Mouse (Mus musculus): ENCODE measurements around the gene Sv2b. TPM values are rescaled to one million over a fixed set of nuclear protein-coding genes. Genes with fewer than 3 reads are reported as not detected.

The Sv2b gene
- polyA plus RNA-seq, 1 experiment from 2014 or later = 12.0 TPM

DNA sequence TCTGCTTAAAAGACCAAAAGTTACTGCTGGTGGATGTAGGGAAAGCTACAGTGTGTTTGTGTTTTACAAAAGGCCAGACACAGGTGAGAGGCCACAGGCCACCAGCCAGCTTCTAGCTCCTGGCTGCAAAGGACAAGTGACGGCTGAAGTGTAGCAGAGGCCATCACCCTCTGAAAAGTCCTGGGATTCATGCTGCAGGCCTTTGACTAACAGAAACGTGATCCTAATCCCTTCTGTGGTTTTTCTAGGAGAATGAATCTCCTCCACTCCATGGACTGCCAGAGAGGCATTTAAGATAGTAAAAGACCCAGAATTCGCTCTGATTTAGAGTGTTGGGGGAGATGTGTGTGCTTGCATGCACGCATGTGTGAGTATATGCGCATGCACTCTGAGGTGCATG is 5.8 kb upstream of the Sv2b start:
- Histone ChIP-seq H3K36me3 (no peaks in the 10 kb centered on the region), H3K4me2 (no peak overlapping the region), H3K27me3 (peaks cover 6% of the 10 kb centered on the region), H3K4me1 (replicated peaks) (peaks cover 7% of the 10 kb centered on the region; the same call in 1 of the 2 replicates), H3K9ac (no peak overlapping the region), H3K4me3 (no peak overlapping the region), H3K9me3 (no peaks in the 10 kb centered on the region), H3K27ac (replicated peaks) (no peak overlapping the region)
- ATAC-seq (ENCODE audit: low read depth) = no peak
- WGBS = 70% methylated on average over 5 of the region's 5 CpGs

GRCm38 (mm10) chr7:75309570-75309969 is 508 bp upstream of the Sv2b start:
- ATAC-seq (ENCODE audit: low read depth) = no peak
- WGBS = 82% methylated on average over 8 of the region's 8 CpGs
- peak overlapping the region; percentile 98; the same call in 1 of the 2 replicates for H3K4me2 ChIP-seq

DNA sequence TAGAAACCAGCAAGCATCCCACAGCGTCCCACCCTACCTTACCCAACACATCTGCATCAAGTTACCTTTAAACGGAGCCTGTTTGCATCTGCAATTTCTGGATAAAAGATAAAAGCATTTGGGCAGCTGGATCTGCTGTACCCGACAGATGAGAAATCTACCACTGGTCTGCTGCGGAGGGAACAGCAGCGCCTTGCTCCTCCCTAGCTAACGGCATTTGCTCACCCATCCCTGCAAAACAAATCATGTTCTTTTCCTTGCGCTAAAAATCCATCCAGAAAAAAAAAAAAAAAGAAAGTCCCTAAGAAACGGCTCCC is 964 bp downstream of the Sv2b start:
- H3K4me2 ChIP-seq = peak overlapping the region; percentile 98
- H3K4me1 ChIP-seq (replicated peaks) = peaks cover 24% of the 10 kb centered on the region
- peak overlapping the region; percentile 71 for H3K9ac ChIP-seq
- no peak for ATAC-seq (ENCODE audit: low read depth)
- peaks cover 32% of the 10 kb centered on the region for H3K27me3 ChIP-seq
- no peaks in the 10 kb centered on the region for H3K36me3 ChIP-seq
- no peaks in the 10 kb centered on the region for H3K9me3 ChIP-seq
- peak overlapping the region; percentile 42; the same call in 1 of the 2 replicates for H3K27ac ChIP-seq (replicated peaks)
- H3K4me3 ChIP-seq = peak overlapping the region; percentile 54
- WGBS = 4% methylated on average over 8 of the region's 8 CpGs

More at GRCm38 (mm10) chr7:75309570-75309969, 508 bp upstream of the Sv2b start:
- Histone ChIP-seq H3K4me1 (replicated peaks) (peaks cover 24% of the 10 kb centered on the region), H3K9me3 (no peaks in the 10 kb centered on the region), H3K4me3 (no peak overlapping the region; the same call in 1 of the 2 replicates), H3K9ac (no peak overlapping the region), H3K27ac (replicated peaks) (no peak overlapping the region), H3K27me3 (peaks cover 32% of the 10 kb centered on the region), H3K36me3 (no peaks in the 10 kb centered on the region)

GRCm38 (mm10) chr7:75307570-75308087 is 1.4 kb downstream of the Sv2b start:
- peaks cover 24% of the 10 kb centered on the region for H3K4me1 ChIP-seq (replicated peaks)
- ATAC-seq (ENCODE audit: low read depth) = no peak
- H3K4me3 ChIP-seq = peak overlapping the region; percentile 54
- H3K4me2 ChIP-seq = peak overlapping the region; percentile 98
- peaks cover 32% of the 10 kb centered on the region for H3K27me3 ChIP-seq
- no peaks in the 10 kb centered on the region for H3K36me3 ChIP-seq
- 53% methylated on average over 8 of the region's 8 CpGs for WGBS
- no peaks in the 10 kb centered on the region for H3K9me3 ChIP-seq
- peak overlapping the region; percentile 71 for H3K9ac ChIP-seq
- peak overlapping the region; percentile 42; the same call in 1 of the 2 replicates for H3K27ac ChIP-seq (replicated peaks)

DNA sequence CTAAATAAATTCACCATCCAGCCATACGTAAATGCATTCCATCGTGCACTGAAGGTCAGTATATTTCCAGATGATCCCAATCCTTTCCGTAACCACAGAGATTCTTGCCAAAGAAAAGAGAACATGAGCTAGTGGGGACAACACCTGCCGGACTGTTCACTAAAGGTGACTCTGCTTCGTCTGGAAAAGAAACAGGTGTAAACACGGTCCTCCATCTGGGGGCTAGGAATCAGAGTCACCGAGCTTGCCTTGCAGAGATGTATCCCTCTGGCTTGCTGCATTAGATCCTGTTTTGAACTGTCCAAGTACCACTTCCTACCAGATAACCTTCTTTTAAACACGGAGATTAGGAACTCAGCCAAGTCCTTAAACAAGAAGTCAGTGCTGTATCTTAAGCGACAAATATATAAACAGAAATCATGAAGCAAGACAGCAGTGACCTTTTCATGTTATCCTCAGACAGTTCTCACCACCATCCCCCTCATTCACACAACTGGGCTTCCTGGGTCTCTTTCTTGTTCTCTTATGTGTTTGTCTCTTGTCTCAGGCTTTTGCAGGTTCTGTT is 3.1 kb downstream of the Sv2b start:
- Histone ChIP-seq H3K27me3 (peaks cover 32% of the 10 kb centered on the region), H3K4me2 (0 out of 2 replicates have a peak overlapping the region, but pooled peaks have one; percentile 3), H3K4me3 (no peak overlapping the region), H3K27ac (replicated peaks) (no peak overlapping the region), H3K9me3 (no peaks in the 10 kb centered on the region), H3K4me1 (replicated peaks) (peaks cover 24% of the 10 kb centered on the region), H3K36me3 (no peaks in the 10 kb centered on the region), H3K9ac (no peak overlapping the region)
- WGBS = 72% methylated on average over 9 of the region's 9 CpGs
- no peak for ATAC-seq (ENCODE audit: low read depth)

DNA sequence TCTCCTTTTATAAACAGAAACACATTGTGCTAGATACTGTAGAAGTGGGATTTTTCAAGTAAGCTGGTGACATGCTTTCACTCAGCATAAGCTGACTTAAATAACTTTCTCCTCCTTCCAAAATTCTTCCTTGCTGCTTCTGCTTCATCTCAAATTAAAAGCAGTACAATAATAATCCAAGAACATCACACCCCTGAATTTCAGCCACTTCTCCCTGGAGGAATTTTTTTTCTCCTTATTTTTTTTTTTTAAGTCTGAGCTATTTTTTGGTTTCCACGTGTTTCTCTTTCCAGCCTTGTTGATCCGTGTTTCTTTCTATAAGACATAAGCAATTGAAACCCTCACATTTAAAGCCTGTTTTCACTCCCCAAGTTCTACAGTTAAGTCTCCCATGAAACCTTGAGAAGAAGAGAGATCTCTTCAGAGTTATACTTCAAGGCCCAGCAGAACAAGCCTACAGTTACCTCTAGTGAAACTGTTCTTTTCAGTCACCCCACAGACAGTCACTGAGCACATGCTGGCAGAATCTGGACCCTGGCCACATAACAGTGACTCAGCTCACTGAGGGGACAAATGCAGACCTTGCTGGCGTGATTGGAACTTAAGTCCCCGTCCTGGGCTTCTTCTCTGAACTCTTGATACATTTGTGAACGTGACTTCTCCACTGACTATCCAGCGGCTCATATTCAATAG is 6.4 kb downstream of the Sv2b start:
- ATAC-seq (ENCODE audit: low read depth) = no peak
- Histone ChIP-seq H3K4me3 (no peak overlapping the region), H3K9ac (no peak overlapping the region), H3K4me1 (replicated peaks) (peaks cover 8% of the 10 kb centered on the region), H3K36me3 (no peaks in the 10 kb centered on the region), H3K4me2 (no peak overlapping the region), H3K27ac (replicated peaks) (no peak overlapping the region), H3K27me3 (peaks cover 9% of the 10 kb centered on the region), H3K9me3 (no peaks in the 10 kb centered on the region)
- 86% methylated on average over 6 of the region's 6 CpGs for WGBS

GRCm38 (mm10) chr7:75299245-75299644 is 9.8 kb downstream of the Sv2b start:
- Histone ChIP-seq H3K9me3 (no peaks in the 10 kb centered on the region), H3K4me3 (no peak overlapping the region), H3K36me3 (no peaks in the 10 kb centered on the region), H3K9ac (no peak overlapping the region), H3K4me2 (no peak overlapping the region), H3K27me3 (no peaks in the 10 kb centered on the region), H3K27ac (replicated peaks) (no peak overlapping the region), H3K4me1 (replicated peaks) (peaks cover 24% of the 10 kb centered on the region)
- no peak for ATAC-seq (ENCODE audit: low read depth)
- 91% methylated on average over 4 of the region's 4 CpGs for WGBS

DNA sequence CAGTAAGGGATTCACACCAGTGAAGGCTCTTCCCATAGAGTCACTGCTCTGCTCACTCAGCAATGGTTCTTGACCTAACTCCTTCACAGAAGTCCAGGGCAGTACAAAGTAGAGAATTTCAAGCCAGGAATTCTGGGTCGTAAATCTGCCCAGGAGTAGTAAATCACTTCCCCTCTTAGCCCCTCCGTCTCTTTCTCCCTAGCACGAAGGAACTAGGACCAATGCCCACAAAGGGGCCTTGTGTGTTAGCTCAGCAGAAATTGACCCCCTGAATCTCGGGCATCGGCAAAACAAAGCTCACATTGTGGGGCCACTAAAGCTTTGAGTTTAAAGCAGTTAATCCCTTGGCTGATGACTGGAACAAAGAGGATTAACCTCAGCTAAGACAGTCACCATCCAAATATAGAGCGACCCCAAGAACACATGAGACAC is 12.4 kb downstream of the Sv2b start:
- no peaks in the 10 kb centered on the region for H3K27me3 ChIP-seq
- H3K4me1 ChIP-seq (replicated peaks) = peaks cover 41% of the 10 kb centered on the region
- peak overlapping the region; percentile 53 for H3K27ac ChIP-seq (replicated peaks)
- 7% methylated on average over 6 of the region's 6 CpGs for WGBS
- H3K9me3 ChIP-seq = no peaks in the 10 kb centered on the region
- peak; percentile 62 for ATAC-seq (ENCODE audit: low read depth)
- no peaks in the 10 kb centered on the region for H3K36me3 ChIP-seq
- no peak overlapping the region for H3K4me3 ChIP-seq
- no peak overlapping the region for H3K9ac ChIP-seq
- H3K4me2 ChIP-seq = no peak overlapping the region

GRCm38 (mm10) chr7:75295228-75295865 is 13.7 kb downstream of the Sv2b start:
- peak overlapping the region; percentile 53 for H3K27ac ChIP-seq (replicated peaks)

DNA sequence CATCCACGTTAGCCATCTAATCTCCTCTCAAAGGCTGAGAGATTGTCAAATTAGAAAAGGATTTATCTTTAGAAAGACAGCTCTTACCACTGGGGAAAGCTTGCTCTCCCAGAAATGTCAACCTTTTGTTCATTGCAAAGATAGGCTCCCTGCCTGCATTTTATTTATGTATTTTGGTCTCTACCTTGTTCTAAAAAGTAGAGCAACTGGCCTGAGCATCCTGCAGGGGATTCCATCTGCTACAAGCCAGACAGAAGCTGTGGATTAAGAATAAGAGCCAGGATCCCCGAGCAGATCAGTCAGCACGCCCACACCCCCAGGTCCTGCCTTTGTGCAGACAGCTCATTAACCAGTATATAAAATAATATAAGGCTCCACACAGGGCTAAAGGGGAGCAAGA is 16.8 kb downstream of the Sv2b start:
- H3K27me3 ChIP-seq = no peaks in the 10 kb centered on the region
- no peak overlapping the region for H3K4me2 ChIP-seq
- WGBS = 27% methylated on average over 3 of the region's 3 CpGs
- no peaks in the 10 kb centered on the region for H3K36me3 ChIP-seq
- ATAC-seq (ENCODE audit: low read depth) = no peak
- no peak overlapping the region for H3K27ac ChIP-seq (replicated peaks)
- H3K4me3 ChIP-seq = no peak overlapping the region
- 0 out of 2 replicates have a peak, but pooled peaks cover 4% of the 10 kb centered on the region for H3K9me3 ChIP-seq
- H3K4me1 ChIP-seq (replicated peaks) = peaks cover 44% of the 10 kb centered on the region
- no peak overlapping the region for H3K9ac ChIP-seq

More at GRCm38 (mm10) chr7:75295228-75295865, 13.7 kb downstream of the Sv2b start:
- Histone ChIP-seq H3K4me3 (no peak overlapping the region), H3K4me1 (replicated peaks) (peaks cover 44% of the 10 kb centered on the region), H3K4me2 (no peak overlapping the region), H3K27me3 (no peaks in the 10 kb centered on the region), H3K9ac (no peak overlapping the region), H3K36me3 (no peaks in the 10 kb centered on the region), H3K9me3 (no peaks in the 10 kb centered on the region)
- no peak for ATAC-seq (ENCODE audit: low read depth)
- WGBS = 14% methylated on average over 5 of the region's 5 CpGs

GRCm38 (mm10) chr7:75290554-75290953 is 18.5 kb downstream of the Sv2b start:
- H3K4me1 ChIP-seq (replicated peaks) = peaks cover 30% of the 10 kb centered on the region
- no peak overlapping the region for H3K27ac ChIP-seq (replicated peaks)
- no peak overlapping the region for H3K9ac ChIP-seq
- no peak overlapping the region for H3K4me2 ChIP-seq
- WGBS = 23% methylated on average over 2 of the region's 2 CpGs
- no peak overlapping the region for H3K4me3 ChIP-seq
- ATAC-seq (ENCODE audit: low read depth) = no peak
- 0 out of 2 replicates have a peak, but pooled peaks cover 4% of the 10 kb centered on the region for H3K9me3 ChIP-seq
- no peaks in the 10 kb centered on the region for H3K36me3 ChIP-seq
- H3K27me3 ChIP-seq = no peaks in the 10 kb centered on the region

- Histone ChIP-seq H3K27ac (replicated peaks) (no peak overlapping the region), H3K4me2 (no peak overlapping the region), H3K9ac (no peak overlapping the region), H3K4me3 (no peak overlapping the region), H3K36me3 (no peaks in the 10 kb centered on the region), H3K27me3 (no peaks in the 10 kb centered on the region), H3K4me1 (replicated peaks) (peaks cover 8% of the 10 kb centered on the region), H3K9me3 (0 out of 2 replicates have a peak, but pooled peaks cover 4% of the 10 kb centered on the region)
- 52% methylated on average over 6 of the region's 6 CpGs for WGBS
- no peak for ATAC-seq (ENCODE audit: low read depth)
These were observed 21.8 kb downstream of the Sv2b start for GRCm38 (mm10) chr7:75287237-75287636.

All from neural tube, embryonic 13.5 days (tissue).